Mouse (Mus musculus) olfactory bulb, adult 2 months (tissue): ENCODE measurements around the gene Fxyd5.

Experiments
- CTCF ChIP-seq: fragments of 200-500 bp; IDR thresholded peaks from 2 replicates; pipeline ENCODE4 v1.5.1; 2012; ENCODE audit warnings: low read depth, mild to moderate bottlenecking, low read length, moderate library complexity; ENCODE audit not compliant: insufficient read depth
- POLR2A ChIP-seq: fragments of 200-500 bp; IDR thresholded peaks from 2 replicates; pipeline ENCODE4 v1.6.1; 2012; ENCODE audit warnings: mild to moderate bottlenecking, low read depth, low read length, moderate library complexity; ENCODE audit not compliant: insufficient read depth

DNA sequence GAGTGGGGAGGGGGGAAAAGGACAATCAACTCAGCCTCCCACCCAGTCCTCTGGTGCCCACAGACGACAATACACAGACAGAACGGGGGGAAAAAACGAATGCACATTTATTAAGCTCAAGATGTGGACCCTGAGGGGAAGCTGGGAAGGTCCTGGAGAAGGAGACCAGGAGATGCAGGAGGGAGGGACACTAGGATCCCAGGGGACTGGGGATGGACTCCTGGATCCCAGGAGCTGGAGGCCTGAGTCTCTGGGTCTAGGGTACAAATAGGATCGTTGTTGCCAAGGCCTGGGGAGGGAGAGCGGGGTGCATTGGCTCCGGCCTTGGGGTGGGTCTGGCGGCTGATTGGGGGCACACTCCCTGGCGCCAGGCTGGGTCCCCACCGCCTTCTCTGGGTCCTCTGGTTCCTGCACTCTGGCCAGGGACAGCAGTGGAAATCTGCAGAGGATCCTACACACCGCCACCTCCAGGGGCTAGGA, at the start of gene Fxyd5:
- TF ChIP-seq POLR2A: no peak
- no peak for TF ChIP-seq CTCF
